Mouse (Mus musculus) thymus, postnatal 4 days (tissue): ENCODE measurements around the gene Ost4.

ENCODE experiments used
- DNase-seq: peaks from one replicate; pipeline ENCODE4 v3.0.0; 2021

The Ost4 gene

DNA sequence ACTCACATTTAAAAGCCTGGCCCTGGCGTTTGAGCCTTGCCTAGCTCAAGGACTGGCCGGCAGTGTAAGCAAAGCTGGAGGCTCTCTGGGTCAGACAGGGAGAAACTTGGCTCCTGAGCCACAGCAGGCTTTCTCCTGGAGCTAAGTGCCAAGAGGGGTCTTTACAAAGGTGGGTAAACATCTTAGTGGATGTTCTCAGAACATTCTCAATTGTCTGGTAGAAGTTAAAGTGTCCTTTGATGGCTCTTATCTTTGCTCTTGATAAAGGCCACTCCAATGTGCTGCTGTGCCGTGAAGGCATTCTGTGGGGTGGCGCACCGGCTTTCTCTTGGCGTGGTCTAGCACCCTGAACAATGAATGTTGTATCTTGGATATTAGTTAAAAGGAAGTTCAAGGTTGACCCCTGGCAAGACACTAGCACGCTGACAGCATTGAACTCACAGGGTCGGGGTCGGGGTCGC is 15.0 kb upstream of the Ost4 start:
- no peak for DNase-seq

DNA sequence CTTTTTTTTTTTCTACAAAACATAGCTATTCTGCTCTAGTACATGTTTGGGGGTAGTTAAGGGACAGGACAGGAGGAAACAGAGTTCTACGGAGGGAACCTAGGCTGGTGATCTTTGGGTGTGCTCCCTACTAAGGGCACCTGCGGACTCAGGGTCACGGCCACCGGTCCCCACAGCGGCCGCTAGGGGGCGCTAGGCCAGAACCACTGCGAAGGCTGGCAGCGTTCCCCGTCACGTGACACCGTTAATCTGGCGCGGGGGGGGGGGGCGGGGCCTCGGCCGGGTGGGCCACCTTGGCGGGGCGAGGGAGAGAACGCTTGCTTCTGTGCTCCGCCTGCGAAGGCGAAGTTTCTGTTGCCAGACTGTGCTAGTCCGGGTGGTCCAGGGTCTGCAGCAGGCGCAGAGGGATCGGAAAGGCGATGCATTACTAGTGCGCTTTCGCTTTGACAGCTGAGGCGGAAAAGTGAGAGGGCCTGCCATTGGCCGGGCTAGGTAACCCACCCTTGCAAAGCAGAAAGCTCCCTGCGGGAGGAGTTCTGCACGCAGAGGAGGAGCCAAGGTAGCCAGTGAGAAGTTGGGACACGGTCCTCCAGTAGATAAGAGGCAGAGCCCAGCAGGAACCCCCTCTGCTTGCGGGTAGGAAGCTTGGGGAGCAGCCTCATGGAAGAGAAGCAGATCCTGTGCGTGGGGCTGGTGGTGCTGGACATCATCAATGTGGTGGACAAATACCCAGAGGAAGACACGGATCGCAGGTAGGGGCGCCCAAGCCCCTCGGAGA is 13.9 kb upstream of the Ost4 start, which contains the start of gene Khk:
Gene Khk (plus strand): TSS at position 176 of the 778 bp plus-strand sequence.
- peak; percentile 98 for DNase-seq

DNA sequence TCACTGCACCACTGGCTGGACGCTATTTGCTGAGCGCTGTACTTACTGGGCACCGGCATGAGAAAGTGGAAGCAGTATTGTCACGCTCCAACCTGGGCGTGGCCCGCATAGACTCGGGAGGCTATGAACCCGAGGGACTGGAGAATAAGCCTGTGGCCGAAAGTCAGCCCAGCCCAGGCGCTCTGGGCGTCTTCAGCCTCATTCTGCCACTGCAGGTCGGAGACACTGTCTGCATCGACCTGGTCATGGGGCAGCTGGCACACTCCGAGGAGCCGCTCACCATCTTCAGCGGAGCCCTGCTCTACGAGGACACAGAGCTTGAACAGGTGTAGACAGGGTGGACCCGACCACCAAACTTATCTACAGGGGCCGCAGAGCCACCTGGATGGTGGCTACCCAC is 13.0 kb upstream of the Ost4 start:
- no peak for DNase-seq

GRCm38 (mm10) chr5:30919831-30920614 is 12.4 kb upstream of the Ost4 start:
- no peak for DNase-seq

GRCm38 (mm10) chr5:30918691-30919090 is 11.1 kb upstream of the Ost4 start:
- no peak for DNase-seq

- no peak for DNase-seq
Measured at GRCm38 (mm10) chr5:30917891-30918670, 10.5 kb upstream of the Ost4 start.

GRCm38 (mm10) chr5:30917348-30917747 is 9.8 kb upstream of the Ost4 start:
- no peak for DNase-seq

GRCm38 (mm10) chr5:30916841-30917240 is 9.3 kb upstream of the Ost4 start:
- no peak for DNase-seq

DNA sequence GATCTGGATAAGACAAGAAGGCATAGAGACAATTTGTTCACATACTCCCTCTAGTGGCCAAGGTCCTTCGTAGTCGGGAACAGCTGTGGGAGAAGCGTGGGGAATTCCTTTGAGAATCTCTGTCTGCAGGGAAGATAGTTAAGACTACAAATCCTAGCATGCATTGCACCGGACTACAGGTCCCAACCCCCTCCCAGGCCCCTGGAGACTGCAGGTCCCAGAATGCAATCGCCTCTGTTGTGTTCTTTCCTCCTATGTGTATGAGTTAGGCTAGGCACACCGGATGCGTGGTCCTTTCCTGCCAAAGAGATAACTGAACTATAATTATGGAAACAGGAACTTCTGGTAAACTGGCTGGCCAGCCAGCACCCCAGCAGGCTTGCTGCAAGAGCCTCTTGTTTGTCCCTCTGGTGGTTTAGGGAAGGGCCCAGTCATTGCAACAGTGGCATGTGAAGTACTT is 8.4 kb upstream of the Ost4 start:
- DNase-seq, result peak; percentile 76

GRCm38 (mm10) chr5:30915456-30915855 is 7.9 kb upstream of the Ost4 start:
- DNase-seq, result peak; percentile 71

DNA sequence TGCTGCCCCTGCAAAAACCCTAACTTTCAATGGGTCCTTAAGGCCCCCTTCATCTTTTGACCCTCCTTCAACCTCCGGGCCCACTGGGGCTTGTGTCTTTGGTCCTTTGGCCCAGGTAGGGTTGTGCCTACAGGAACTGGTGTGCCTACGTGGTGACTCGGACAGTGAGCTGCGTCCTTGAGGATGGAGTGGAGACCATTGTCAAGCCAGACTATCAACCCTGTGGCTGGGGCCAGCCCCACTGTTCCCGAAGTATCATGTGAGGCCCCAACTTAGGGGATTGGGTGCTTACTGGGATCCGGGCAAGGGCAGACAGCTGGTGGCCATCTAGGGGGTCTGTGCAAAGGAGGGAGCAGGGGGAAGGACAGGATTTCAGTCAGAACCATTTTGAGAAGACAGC is 7.3 kb upstream of the Ost4 start:
- DNase-seq, result peak; percentile 48

GRCm38 (mm10) chr5:30914101-30914635 is 6.6 kb upstream of the Ost4 start:
- peak; percentile 51 for DNase-seq

DNA sequence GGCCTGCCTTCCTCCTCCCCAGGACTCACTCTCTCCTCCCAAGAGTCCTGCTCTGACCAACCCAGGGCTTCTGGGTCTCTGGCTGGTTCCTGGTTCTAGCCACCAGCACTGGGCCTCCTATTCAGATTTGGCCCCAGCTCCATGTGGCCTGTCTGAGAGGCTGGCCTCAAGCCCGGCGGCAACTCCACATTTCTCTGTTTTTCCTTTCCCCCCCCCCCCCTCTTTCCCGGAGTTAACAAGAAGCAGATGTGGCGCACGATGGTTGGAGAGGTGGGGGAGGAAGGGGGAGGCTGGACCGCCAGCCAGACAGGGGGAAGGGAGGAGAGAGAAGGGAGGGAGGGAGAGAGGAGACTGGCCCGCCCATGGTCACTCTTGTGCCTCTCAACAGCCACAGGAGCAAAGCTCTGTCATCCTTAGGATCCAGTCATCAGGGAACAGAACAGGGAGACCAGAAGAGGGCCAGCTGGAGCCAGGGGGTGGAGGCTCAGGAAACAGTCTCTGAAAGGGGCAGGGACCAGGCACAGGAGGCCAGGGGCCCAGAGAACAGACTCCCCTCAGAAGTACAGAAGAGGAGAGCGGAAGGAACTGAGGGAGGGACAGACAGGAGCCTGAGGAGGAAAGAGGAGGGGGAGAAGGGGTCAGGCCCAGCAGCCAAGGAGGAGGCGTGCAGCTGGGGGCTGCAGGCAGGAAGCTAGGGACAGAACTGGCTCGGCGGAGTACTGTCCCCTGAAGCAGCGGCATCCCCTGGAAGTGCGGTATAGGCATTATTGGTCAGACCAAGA is 5.7 kb upstream of the Ost4 start, which contains the start of gene Emilin1:
Gene Emilin1 (plus strand): TSS at position 343 of the 782 bp plus-strand sequence.
- peak; percentile 65 for DNase-seq

DNA sequence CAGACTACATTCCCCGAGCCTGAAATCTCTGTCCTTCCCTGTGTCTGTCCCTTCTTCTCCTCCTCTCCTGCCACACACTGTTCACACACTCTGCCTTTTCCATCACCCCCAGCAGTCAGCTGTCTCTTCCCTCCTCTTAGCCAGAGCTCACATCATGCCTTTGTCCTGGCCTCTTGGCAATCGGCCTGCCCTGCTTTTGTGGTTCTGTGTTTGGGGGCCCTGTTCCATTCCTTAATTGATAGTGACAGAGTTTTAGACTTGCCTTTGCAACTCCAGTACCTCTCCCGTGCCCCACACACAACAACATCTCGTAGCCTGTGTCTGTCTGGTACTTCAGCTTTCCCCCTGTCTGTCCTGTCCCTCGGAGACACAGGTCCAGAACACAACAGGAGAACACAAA is 4.6 kb upstream of the Ost4 start:
- no peak for DNase-seq

- no peak for DNase-seq
Measured at GRCm38 (mm10) chr5:30910481-30910880, 2.9 kb upstream of the Ost4 start.

GRCm38 (mm10) chr5:30909863-30910262 is 2.3 kb upstream of the Ost4 start:
- no peak for DNase-seq

DNA sequence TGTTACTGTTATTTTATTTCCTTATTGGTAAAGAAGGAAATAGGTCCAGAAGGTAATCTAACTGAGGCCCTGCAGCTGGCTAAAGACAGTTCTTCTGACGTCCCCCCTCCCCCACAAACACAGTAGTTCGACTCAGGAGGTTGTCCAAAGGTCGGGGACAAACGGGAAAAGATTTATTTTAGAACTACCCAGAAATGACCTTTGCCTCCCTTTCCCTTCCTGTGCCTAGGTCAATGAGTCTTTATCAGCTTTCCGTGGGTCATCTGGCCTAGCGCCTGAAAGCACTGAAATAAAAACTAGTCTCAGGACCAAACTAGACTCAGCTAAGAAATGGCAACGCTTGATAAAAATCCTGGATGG is 1.7 kb upstream of the Ost4 start:
- peak; percentile 9 for DNase-seq

- DNase-seq, result peak; percentile 48
Measured at GRCm38 (mm10) chr5:30908426-30909299, 1.1 kb upstream of the Ost4 start.

DNA sequence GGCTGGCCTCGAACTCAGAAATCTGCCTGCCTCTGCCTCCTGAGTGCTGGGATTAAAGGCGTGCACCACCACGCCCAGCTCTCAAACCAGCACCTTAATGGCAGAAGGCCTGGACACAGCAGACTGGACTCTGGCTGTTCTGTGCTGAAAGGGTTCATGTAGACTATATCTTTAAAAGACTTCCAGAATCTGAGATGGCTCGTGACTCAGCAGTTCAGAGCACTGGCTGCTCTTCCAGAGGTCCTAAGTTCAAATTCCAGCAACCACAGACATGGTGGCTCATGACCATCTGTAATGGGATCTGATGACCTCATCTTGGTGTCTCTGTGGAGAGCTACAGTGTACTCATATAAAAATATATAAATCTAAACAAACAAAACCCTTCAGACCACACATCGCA is 5.7 kb downstream of the Ost4 start:
- no peak for DNase-seq

DNA sequence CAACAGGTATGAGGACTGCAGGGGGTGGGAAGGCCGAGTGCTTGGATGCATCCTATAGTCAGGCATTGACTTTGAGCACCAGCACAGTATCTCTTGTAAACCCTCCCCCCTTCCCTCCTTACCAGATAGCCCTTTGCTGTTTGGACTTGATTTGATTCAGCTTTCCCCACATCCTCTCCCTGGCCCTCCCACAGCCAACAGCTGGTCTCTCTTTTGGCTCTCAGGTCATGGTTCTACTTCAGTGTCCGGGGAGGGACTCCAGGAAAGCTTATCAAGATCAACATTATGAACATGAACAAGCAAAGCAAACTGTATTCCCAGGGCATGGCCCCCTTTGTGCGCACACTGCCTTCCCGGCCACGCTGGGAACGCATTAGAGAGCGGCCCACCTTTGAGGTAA is 17.2 kb downstream of the Ost4 start:
- no peak for DNase-seq
